Mouse (Mus musculus): Measurements from ENCODE around the gene Gm17622. TPM values are rescaled to one million over a fixed set of nuclear protein-coding genes. Genes with fewer than 3 reads are reported as not detected.

The Gm17622 gene
- polyA plus RNA-seq, 1 experiment from 2014 or later: not detected

- H3K9ac ChIP-seq: no peak overlapping the region
- H3K4me3 ChIP-seq (ENCODE audit: low read depth, low read length): no peak overlapping the region
- no peaks in the 10 kb centered on the region for H3K27me3 ChIP-seq (ENCODE audit: insufficient read depth, low read length)
- no peak for TF ChIP-seq CTCF (IDR thresholded peaks at IDR 0.05; ENCODE audit: low read depth)
- 68% methylated on average over 5 of the region's 5 CpGs for WGBS
- H3K4me2 ChIP-seq: no peak overlapping the region
- no peaks in the 10 kb centered on the region for H3K36me3 ChIP-seq (ENCODE audit: insufficient read depth)
- H3K9me3 ChIP-seq (ENCODE audit: low read depth, low read length): no peaks in the 10 kb centered on the region
- no peaks in the 10 kb centered on the region for H3K4me1 ChIP-seq (ENCODE audit: insufficient read depth)
- ATAC-seq (ENCODE audit: insufficient read depth) (no peak), DNase-seq (no peak)
- H3K27ac ChIP-seq (ENCODE audit: low read depth): no peak overlapping the region
These were observed 46.5 kb downstream of the Gm17622 start for GRCm38 (mm10) chr13:96536821-96537572.

GRCm38 (mm10) chr13:96538103-96538502 lies 47.6 kb downstream of the Gm17622 start:
- no peaks in the 10 kb centered on the region for H3K4me1 ChIP-seq (ENCODE audit: insufficient read depth)
- ATAC-seq (ENCODE audit: insufficient read depth): no peak
- H3K4me2 ChIP-seq: no peak overlapping the region
- no peaks in the 10 kb centered on the region for H3K9me3 ChIP-seq (ENCODE audit: low read depth, low read length)
- no peak overlapping the region for H3K9ac ChIP-seq
- H3K27ac ChIP-seq (ENCODE audit: low read depth): no peak overlapping the region
- no peak for DNase-seq
- no peak overlapping the region for H3K4me3 ChIP-seq (ENCODE audit: low read depth, low read length)
- WGBS: 67% methylated on average over 3 of the region's 3 CpGs
- TF ChIP-seq CTCF (IDR thresholded peaks at IDR 0.05; ENCODE audit: low read depth): no peak
- H3K27me3 ChIP-seq (ENCODE audit: insufficient read depth, low read length): no peaks in the 10 kb centered on the region
- no peaks in the 10 kb centered on the region for H3K36me3 ChIP-seq (ENCODE audit: insufficient read depth)

Other genes starting within 250 kb of the Gm17622 start
- 18.1 and 18.3 TPM in 2 replicates for gene Poc5, start 102.4 kb upstream of the Gm17622 start, polyA plus RNA-seq (2014; fragmentation: Nextera tagmentation; extraction: Ambion mirVana)
- gene Ankdd1b, start 19.5 kb upstream of the Gm17622 start, polyA plus RNA-seq (2014; fragmentation: Nextera tagmentation; extraction: Ambion mirVana): not detected in 2 replicates
- gene Polk, start 51.8 kb downstream of the Gm17622 start, polyA plus RNA-seq (2014; fragmentation: Nextera tagmentation; extraction: Ambion mirVana): 10.2 and 11.3 TPM in 2 replicates
- gene Col4a3bp, start 51.9 kb downstream of the Gm17622 start, polyA plus RNA-seq (2014; fragmentation: Nextera tagmentation; extraction: Ambion mirVana): 10.7 TPM in 2 replicates
- 73.8 and 75.0 TPM in 2 replicates for gene Hmgcr, start 180.2 kb downstream of the Gm17622 start, polyA plus RNA-seq (2014; fragmentation: Nextera tagmentation; extraction: Ambion mirVana)